Mouse (Mus musculus): ENCODE measurements at regions not wholly inside any gene's neighbourhood (a gene's known extent, or its start where the extent isn't known, plus 50 kb on each side); places are given as distances from the start of the nearest gene placed in this dataset.

GRCm38 (mm10) chr2:137705724-137706422 is 550.5 kb upstream of the Btbd3 start:
- Histone ChIP-seq H3K27me3 (ENCODE audit: control insufficient read depth, insufficient read depth, low read length) (no peaks in the 10 kb centered on the region), H3K9ac (replicated peaks; ENCODE audit: low read depth, low read length) (no peak overlapping the region), H3K36me3 (ENCODE audit: control insufficient read depth, insufficient read depth, low read length) (no peaks in the 10 kb centered on the region), H3K27ac (ENCODE audit: low read length) (no peak overlapping the region), H3K9me3 (ENCODE audit: control insufficient read depth, low read depth, low read length) (no peaks in the 10 kb centered on the region), H3K4me3 (ENCODE audit: low read depth, low read length) (no peak overlapping the region), H3K4me2 (replicated peaks; ENCODE audit: low read depth, low read length) (0 out of 2 replicates have a peak overlapping the region, but pooled peaks have one; percentile 17), H3K4me1 (ENCODE audit: control insufficient read depth, insufficient read depth, low read length) (no peaks in the 10 kb centered on the region)
- no peak for ATAC-seq (ENCODE audit: insufficient number of reproducible peaks, insufficient read depth, low FRiP score, low read depth)
- 39% methylated on average over 14 of the region's 14 CpGs for WGBS

GRCm38 (mm10) chr2:137704948-137705723 is 551.2 kb upstream of the Btbd3 start:
- no peak overlapping the region for H3K9ac ChIP-seq (replicated peaks; ENCODE audit: low read depth, low read length)
- H3K9me3 ChIP-seq (ENCODE audit: control insufficient read depth, low read depth, low read length), result no peaks in the 10 kb centered on the region
- H3K36me3 ChIP-seq (ENCODE audit: control insufficient read depth, insufficient read depth, low read length), result no peaks in the 10 kb centered on the region
- no peak overlapping the region for H3K4me3 ChIP-seq (ENCODE audit: low read depth, low read length)
- no peak for ATAC-seq (ENCODE audit: insufficient number of reproducible peaks, insufficient read depth, low FRiP score, low read depth)
- H3K4me1 ChIP-seq (ENCODE audit: control insufficient read depth, insufficient read depth, low read length), result no peaks in the 10 kb centered on the region
- H3K27ac ChIP-seq (ENCODE audit: low read length), result no peak overlapping the region
- no peak overlapping the region for H3K4me2 ChIP-seq (replicated peaks; ENCODE audit: low read depth, low read length)
- 59% methylated on average over 12 of the region's 12 CpGs for WGBS
- H3K27me3 ChIP-seq (ENCODE audit: control insufficient read depth, insufficient read depth, low read length), result no peaks in the 10 kb centered on the region

GRCm38 (mm10) chr2:137704565-137704947 is 551.8 kb upstream of the Btbd3 start:
- ATAC-seq (ENCODE audit: insufficient number of reproducible peaks, insufficient read depth, low FRiP score, low read depth), result no peak
- no peaks in the 10 kb centered on the region for H3K9me3 ChIP-seq (ENCODE audit: control insufficient read depth, low read depth, low read length)
- 67% methylated on average over 6 of the region's 6 CpGs for WGBS

GRCm38 (mm10) chr2:137704051-137704450 is 552.3 kb upstream of the Btbd3 start:
- Histone ChIP-seq H3K9ac (replicated peaks; ENCODE audit: low read depth, low read length) (no peak overlapping the region), H3K9me3 (ENCODE audit: control insufficient read depth, low read depth, low read length) (no peaks in the 10 kb centered on the region), H3K27me3 (ENCODE audit: control insufficient read depth, insufficient read depth, low read length) (no peaks in the 10 kb centered on the region), H3K27ac (ENCODE audit: low read length) (no peak overlapping the region), H3K4me2 (replicated peaks; ENCODE audit: low read depth, low read length) (no peak overlapping the region), H3K4me3 (ENCODE audit: low read depth, low read length) (no peak overlapping the region), H3K4me1 (ENCODE audit: control insufficient read depth, insufficient read depth, low read length) (no peaks in the 10 kb centered on the region), H3K36me3 (ENCODE audit: control insufficient read depth, insufficient read depth, low read length) (no peaks in the 10 kb centered on the region)
- WGBS, result 74% methylated on average over 3 of the region's 3 CpGs
- no peak for ATAC-seq (ENCODE audit: insufficient number of reproducible peaks, insufficient read depth, low FRiP score, low read depth)

More at GRCm38 (mm10) chr2:137704565-137704947, 551.8 kb upstream of the Btbd3 start:
- Histone ChIP-seq H3K4me1 (ENCODE audit: control insufficient read depth, insufficient read depth, low read length) (no peaks in the 10 kb centered on the region), H3K4me2 (replicated peaks; ENCODE audit: low read depth, low read length) (no peak overlapping the region), H3K9ac (replicated peaks; ENCODE audit: low read depth, low read length) (no peak overlapping the region), H3K36me3 (ENCODE audit: control insufficient read depth, insufficient read depth, low read length) (no peaks in the 10 kb centered on the region), H3K27ac (ENCODE audit: low read length) (no peak overlapping the region), H3K4me3 (ENCODE audit: low read depth, low read length) (no peak overlapping the region), H3K27me3 (ENCODE audit: control insufficient read depth, insufficient read depth, low read length) (no peaks in the 10 kb centered on the region)

- 90% methylated on average over 5 of the region's 5 CpGs for WGBS
- H3K4me1 ChIP-seq (ENCODE audit: control insufficient read depth, insufficient read depth, low read length), result no peaks in the 10 kb centered on the region
- no peak overlapping the region for H3K4me3 ChIP-seq (ENCODE audit: low read depth, low read length)
- ATAC-seq (ENCODE audit: insufficient number of reproducible peaks, insufficient read depth, low FRiP score, low read depth), result no peak
- H3K9ac ChIP-seq (replicated peaks; ENCODE audit: low read depth, low read length), result no peak overlapping the region
- no peaks in the 10 kb centered on the region for H3K9me3 ChIP-seq (ENCODE audit: control insufficient read depth, low read depth, low read length)
- no peaks in the 10 kb centered on the region for H3K36me3 ChIP-seq (ENCODE audit: control insufficient read depth, insufficient read depth, low read length)
- H3K27ac ChIP-seq (ENCODE audit: low read length), result no peak overlapping the region
- H3K4me2 ChIP-seq (replicated peaks; ENCODE audit: low read depth, low read length), result no peak overlapping the region
- no peaks in the 10 kb centered on the region for H3K27me3 ChIP-seq (ENCODE audit: control insufficient read depth, insufficient read depth, low read length)
These were observed 560.5 kb upstream of the Btbd3 start for GRCm38 (mm10) chr2:137695885-137696284.

- Histone ChIP-seq H3K4me3 (ENCODE audit: low read depth, low read length) (no peak overlapping the region), H3K36me3 (ENCODE audit: control insufficient read depth, insufficient read depth, low read length) (no peaks in the 10 kb centered on the region), H3K9ac (replicated peaks; ENCODE audit: low read depth, low read length) (no peak overlapping the region), H3K4me2 (replicated peaks; ENCODE audit: low read depth, low read length) (no peak overlapping the region), H3K4me1 (ENCODE audit: control insufficient read depth, insufficient read depth, low read length) (no peaks in the 10 kb centered on the region), H3K27ac (ENCODE audit: low read length) (no peak overlapping the region), H3K9me3 (ENCODE audit: control insufficient read depth, low read depth, low read length) (no peaks in the 10 kb centered on the region), H3K27me3 (ENCODE audit: control insufficient read depth, insufficient read depth, low read length) (no peaks in the 10 kb centered on the region)
- no peak for ATAC-seq (ENCODE audit: insufficient number of reproducible peaks, insufficient read depth, low FRiP score, low read depth)
- 74% methylated on average over 3 of the region's 3 CpGs for WGBS
These were observed 562.3 kb upstream of the Btbd3 start for GRCm38 (mm10) chr2:137694020-137694419.

- WGBS, result 82% methylated on average over 11 of the region's 11 CpGs
These were observed 569.2 kb upstream of the Btbd3 start for GRCm38 (mm10) chr2:137687208-137687607.

GRCm38 (mm10) chr2:137686735-137687134 is 569.6 kb upstream of the Btbd3 start:
- H3K36me3 ChIP-seq (ENCODE audit: control insufficient read depth, insufficient read depth, low read length), result no peaks in the 10 kb centered on the region

More at GRCm38 (mm10) chr2:137687208-137687607, 569.2 kb upstream of the Btbd3 start:
- Histone ChIP-seq H3K27ac (ENCODE audit: low read length) (no peak overlapping the region), H3K4me1 (ENCODE audit: control insufficient read depth, insufficient read depth, low read length) (no peaks in the 10 kb centered on the region), H3K4me3 (ENCODE audit: low read depth, low read length) (no peak overlapping the region), H3K9ac (replicated peaks; ENCODE audit: low read depth, low read length) (no peak overlapping the region), H3K4me2 (replicated peaks; ENCODE audit: low read depth, low read length) (no peak overlapping the region), H3K9me3 (ENCODE audit: control insufficient read depth, low read depth, low read length) (no peaks in the 10 kb centered on the region), H3K27me3 (ENCODE audit: control insufficient read depth, insufficient read depth, low read length) (no peaks in the 10 kb centered on the region), H3K36me3 (ENCODE audit: control insufficient read depth, insufficient read depth, low read length) (no peaks in the 10 kb centered on the region)
- ATAC-seq (ENCODE audit: insufficient number of reproducible peaks, insufficient read depth, low FRiP score, low read depth), result no peak

More at GRCm38 (mm10) chr2:137686735-137687134, 569.6 kb upstream of the Btbd3 start:
- no peak overlapping the region for H3K27ac ChIP-seq (ENCODE audit: low read length)
- H3K4me2 ChIP-seq (replicated peaks; ENCODE audit: low read depth, low read length), result no peak overlapping the region
- no peak for ATAC-seq (ENCODE audit: insufficient number of reproducible peaks, insufficient read depth, low FRiP score, low read depth)
- H3K4me1 ChIP-seq (ENCODE audit: control insufficient read depth, insufficient read depth, low read length), result no peaks in the 10 kb centered on the region
- H3K9me3 ChIP-seq (ENCODE audit: control insufficient read depth, low read depth, low read length), result no peaks in the 10 kb centered on the region
- no peak overlapping the region for H3K4me3 ChIP-seq (ENCODE audit: low read depth, low read length)
- 57% methylated on average over 4 of the region's 4 CpGs for WGBS
- H3K27me3 ChIP-seq (ENCODE audit: control insufficient read depth, insufficient read depth, low read length), result no peaks in the 10 kb centered on the region
- no peak overlapping the region for H3K9ac ChIP-seq (replicated peaks; ENCODE audit: low read depth, low read length)
